Mouse (Mus musculus) small intestine, adult 2 months (tissue): ENCODE data around the gene Gm28539.
A peak's percentile ranks its signal among the peaks of the same experiment; 100 is the strongest.

Experiments
- CTCF ChIP-seq: fragments of 200-500 bp; IDR thresholded peaks from 2 replicates; pipeline ENCODE4 v1.5.1; 2012; ENCODE audit warnings: low read depth, mild to moderate bottlenecking, control low read depth, inconsistent platforms, low read length, moderate library complexity, mixed read lengths; ENCODE audit not compliant: insufficient replicate concordance, insufficient read length; ENCODE audit errors: extremely low read depth
- POLR2A ChIP-seq: fragments of 200-500 bp; IDR thresholded peaks from 2 replicates; pipeline ENCODE4 v1.6.1; 2012; ENCODE audit warnings: low read depth, mild to moderate bottlenecking, control low read depth, inconsistent platforms, low read length, moderate library complexity

DNA sequence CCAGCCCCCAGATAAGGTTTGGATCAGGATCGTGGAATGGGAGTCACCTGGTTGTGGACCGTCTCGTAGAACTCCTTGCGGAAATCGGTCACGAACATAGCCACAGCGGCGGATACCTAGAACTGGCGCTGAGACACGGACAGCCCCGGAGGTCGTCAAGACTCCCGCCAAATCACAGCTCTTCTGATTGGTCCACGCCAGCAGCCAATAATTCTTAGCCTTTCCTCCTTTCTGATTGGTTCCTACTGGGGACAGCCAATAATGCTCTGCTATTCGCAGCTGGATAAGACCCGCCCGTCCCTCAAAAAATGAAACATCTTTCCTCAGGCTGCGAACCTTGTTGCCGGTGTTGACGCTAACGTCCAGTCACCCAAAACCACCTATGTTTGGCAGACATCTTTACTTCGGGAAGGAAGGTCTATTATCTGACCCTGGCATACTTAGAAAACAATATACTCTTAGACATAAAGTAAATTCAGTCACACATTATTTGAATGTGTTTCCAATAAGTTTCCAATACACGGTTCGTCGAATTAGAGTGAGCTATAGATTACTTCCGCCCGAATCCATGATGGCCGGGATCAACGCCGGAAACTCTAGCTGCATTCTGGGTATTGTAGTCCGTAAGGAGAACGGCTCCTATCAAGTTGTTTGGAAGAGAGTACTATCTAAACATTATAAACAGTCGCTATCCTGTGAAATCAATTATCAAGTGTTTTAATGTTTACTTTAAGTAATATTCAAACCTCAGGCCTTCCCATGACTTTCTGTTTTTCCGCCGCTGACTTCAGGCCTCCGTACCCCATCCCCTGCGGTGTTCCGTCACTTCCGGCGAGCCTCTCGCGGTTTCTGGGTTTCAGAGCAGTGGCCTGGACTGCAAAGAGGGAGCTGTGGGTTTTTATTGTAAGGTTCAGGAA, 24.7 kb upstream of the Gm28539 start, which contains the start of the genes Ufd1 and Cdc45:
- TF ChIP-seq POLR2A (peak; percentile 67), CTCF (no peak)
